Mouse (Mus musculus) brain, embryonic 14.5 days (tissue): ENCODE results near the gene Leng1. TPM values are rescaled to one million over a fixed set of nuclear protein-coding genes. Genes with fewer than 3 reads are reported as not detected.

Source experiments
- DNase-seq: peaks from one replicate; pipeline ENCODE4 v3.0.0-alpha.2; 2011; ENCODE audit warnings: low read depth
- CTCF ChIP-seq: fragments of 200-500 bp; IDR thresholded peaks from 2 replicates; pipeline ENCODE4 v1.5.1; 2012; ENCODE audit warnings: inconsistent platforms, mild to moderate bottlenecking, moderate library complexity, borderline replicate concordance; ENCODE audit not compliant: insufficient read depth, insufficient read length; ENCODE audit errors: extremely low read depth
- POLR2A ChIP-seq: fragments of 200-500 bp; IDR thresholded peaks from 2 replicates; pipeline ENCODE4 v1.6.1; 2012; ENCODE audit warnings: mild to moderate bottlenecking, inconsistent platforms, borderline replicate concordance; ENCODE audit not compliant: poor library complexity, insufficient read depth, insufficient read length, severe bottlenecking; ENCODE audit errors: extremely low read depth
- polyA plus RNA-seq: library from polyadenylated mRNA; depleted of rRNA; stranded (reverse); fragments of >200 nt; gene quantifications from 2 replicates; pipeline ENCODE4 v1.2.3, GENCODE M21; 2012; rRNA removed

Gene Leng1
- polyA plus RNA-seq, 1 experiment: 8.6 TPM

DNA sequence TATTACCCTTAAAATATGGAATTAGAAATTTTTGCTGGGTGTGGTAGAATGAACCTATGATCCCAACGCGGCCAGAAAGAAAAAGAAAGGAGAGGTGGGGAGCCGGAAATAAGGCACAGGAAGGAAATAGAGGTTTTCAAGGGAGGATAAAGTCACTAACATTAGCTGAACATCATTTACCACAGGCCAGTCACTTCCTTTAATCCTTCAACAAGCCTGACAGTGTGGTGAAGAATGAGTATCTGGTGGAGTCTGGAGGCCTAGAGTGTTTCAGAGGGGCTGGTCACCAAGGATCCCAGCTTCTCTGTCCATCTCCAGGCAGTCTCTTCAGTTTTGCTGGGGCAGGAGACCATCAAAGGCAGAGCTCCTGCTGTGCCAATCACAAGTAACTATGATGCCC lies 55.2 kb downstream of the Leng1 start:
- TF ChIP-seq CTCF (no peak), POLR2A (no peak)
- no peak for DNase-seq

Other genes with a start within 250 kb of the Leng1 start
- gene Cacng6, start 241.6 kb downstream of the Leng1 start, polyA plus RNA-seq: 0.16 and 0.18 TPM in 2 replicates
- gene Tarm1, start 163.2 kb downstream of the Leng1 start, polyA plus RNA-seq: 0.10 TPM in 1 of 2 replicates, not detected in the other
- 1.7 and 1.8 TPM in 2 replicates for gene Oscar, start 49.7 kb downstream of the Leng1 start, polyA plus RNA-seq
- 198 and 266 TPM in 2 replicates for gene Ndufa3, start 48.5 kb downstream of the Leng1 start, polyA plus RNA-seq
- gene Tfpt, start 35.9 kb downstream of the Leng1 start, polyA plus RNA-seq: 26.1 and 27.6 TPM in 2 replicates
- 68.2 and 70.7 TPM in 2 replicates for gene Prpf31, start 35.9 kb downstream of the Leng1 start, polyA plus RNA-seq
- gene Cnot3, start 20.6 kb downstream of the Leng1 start, polyA plus RNA-seq: 64.9 and 80.1 TPM in 2 replicates
- 13.7 and 14.1 TPM in 2 replicates for gene Tmc4, start 11.7 kb upstream of the Leng1 start, polyA plus RNA-seq
- gene Tsen34, start 27.0 kb upstream of the Leng1 start, polyA plus RNA-seq: 190 and 235 TPM in 2 replicates
- gene Mboat7, start 27.7 kb upstream of the Leng1 start, polyA plus RNA-seq: 78.7 and 103 TPM in 2 replicates
- gene Rps9, start 38.2 kb upstream of the Leng1 start, polyA plus RNA-seq: 2,419 and 2,655 TPM in 2 replicates
- 0.18 and 0.34 TPM in 2 replicates for gene Pirb, start 54.6 kb upstream of the Leng1 start, polyA plus RNA-seq
- gene Gm15448, start 159.8 kb upstream of the Leng1 start, polyA plus RNA-seq: 0.03 TPM in 1 of 2 replicates, not detected in the other
- gene Pira2, start 179.2 kb upstream of the Leng1 start, polyA plus RNA-seq: not detected in 2 replicates
- gene Gm14548, start 232.3 kb upstream of the Leng1 start, polyA plus RNA-seq: not detected in 2 replicates
- gene Lilra6, start 249.7 kb upstream of the Leng1 start, polyA plus RNA-seq: 0.04 TPM in 1 of 2 replicates, not detected in the other